Mouse (Mus musculus) heart, postnatal 10 days (tissue): ENCODE measurements at regions not wholly inside any gene's neighbourhood (a gene's known extent, or its start where the extent isn't known, plus 50 kb on each side); places are given as distances from the start of the nearest gene placed in this dataset.

Experiments
- DNase-seq, 2 experiments: peaks; one replicate each; pipeline ENCODE4 v3.0.0; 2021
- intact Hi-C: fragments of 180-260 bp; cut with DNase I; formaldehyde crosslinking; loops from one replicate; pipeline ENCODE4 v1.15.1; 2025

DNA sequence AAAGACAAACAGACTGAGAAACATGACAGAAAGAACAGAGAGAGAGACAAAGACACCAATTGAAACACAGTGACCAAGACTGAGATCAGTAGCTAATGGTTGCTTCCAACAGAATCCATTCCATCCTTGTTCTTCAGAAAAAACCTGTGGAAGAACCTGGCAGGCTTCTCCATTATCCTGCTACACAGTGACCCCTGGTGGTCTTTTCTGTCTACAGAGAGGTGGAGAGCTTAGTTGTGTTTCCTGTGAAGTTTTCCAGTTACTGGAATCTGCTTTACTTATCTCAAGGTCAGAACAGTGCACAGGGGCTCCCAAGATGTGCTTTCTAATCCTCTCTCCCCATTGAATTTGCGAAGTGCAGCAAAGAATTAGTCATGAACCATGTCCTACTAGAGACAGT lies 339.1 kb upstream of the Msl3l2 start:
- intact Hi-C loops = loop anchor here (1.0 to 5.0 kb wide), 2 partner anchors 1904 to 1955 kb away; no protein-coding TSS in a partner anchor
- peak; percentile 24 to 63 for DNase-seq

DNA sequence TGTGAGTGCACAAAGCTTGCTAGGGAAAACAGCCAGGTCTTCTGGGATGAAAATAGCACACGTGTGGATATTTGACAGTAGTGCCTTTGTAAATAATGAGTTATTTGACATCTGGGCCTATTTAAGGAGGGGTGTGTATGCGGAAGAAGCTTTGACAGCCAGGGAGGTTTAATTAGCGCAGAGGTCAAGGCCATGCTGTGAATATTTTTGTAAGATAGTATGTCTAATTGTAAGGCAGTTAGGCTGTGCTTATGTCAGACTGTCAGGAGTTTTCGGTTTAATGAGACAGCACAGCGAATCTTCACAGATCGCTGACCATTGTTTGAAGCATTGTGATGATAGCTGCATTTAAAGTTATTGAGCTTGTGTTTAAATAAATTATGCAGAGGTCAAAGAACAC lies 337.1 kb upstream of the Msl3l2 start:
- DNase-seq = no peak
- intact Hi-C loops = loop anchor here (5.0 kb wide), 1 partner anchor 1957 kb away; no protein-coding TSS in a partner anchor

DNA sequence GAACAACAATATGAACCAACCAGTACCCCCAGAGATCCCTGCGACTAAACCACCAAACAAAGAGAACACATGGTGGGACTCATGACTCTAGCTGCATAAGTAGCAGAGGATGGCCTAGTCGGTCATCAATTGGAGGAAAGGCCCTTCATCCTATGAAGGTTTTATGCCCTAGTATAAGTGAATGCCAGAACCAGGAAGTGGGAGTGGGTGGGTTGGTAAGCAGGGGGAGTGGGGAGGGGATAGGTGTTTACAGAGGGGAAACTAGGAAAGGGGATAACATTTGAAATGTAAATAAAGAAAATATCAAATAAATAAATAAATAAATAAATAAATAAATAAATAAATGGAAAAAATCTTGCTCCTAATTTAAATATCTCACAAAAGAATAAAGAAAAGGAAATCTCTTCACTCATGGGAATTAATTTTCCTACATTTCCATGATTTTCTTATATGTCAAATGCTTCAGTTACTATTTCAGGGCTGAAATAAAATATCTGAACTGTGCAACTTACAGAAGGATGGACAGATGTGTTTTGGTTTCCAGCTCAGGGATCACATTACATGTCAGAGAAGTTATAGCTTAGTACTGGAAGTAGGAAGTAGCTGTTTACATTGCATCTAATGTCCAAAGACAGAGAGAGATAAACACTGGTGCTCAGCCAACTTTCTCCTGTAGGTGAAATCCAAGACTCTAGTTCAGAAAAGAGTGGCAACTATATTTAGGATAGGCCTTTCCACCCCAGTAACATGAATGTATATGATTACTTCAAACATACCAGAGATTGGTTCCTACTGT lies 323.8 kb upstream of the Msl3l2 start:
- intact Hi-C loops = no loop called here
- no peak for DNase-seq

DNA sequence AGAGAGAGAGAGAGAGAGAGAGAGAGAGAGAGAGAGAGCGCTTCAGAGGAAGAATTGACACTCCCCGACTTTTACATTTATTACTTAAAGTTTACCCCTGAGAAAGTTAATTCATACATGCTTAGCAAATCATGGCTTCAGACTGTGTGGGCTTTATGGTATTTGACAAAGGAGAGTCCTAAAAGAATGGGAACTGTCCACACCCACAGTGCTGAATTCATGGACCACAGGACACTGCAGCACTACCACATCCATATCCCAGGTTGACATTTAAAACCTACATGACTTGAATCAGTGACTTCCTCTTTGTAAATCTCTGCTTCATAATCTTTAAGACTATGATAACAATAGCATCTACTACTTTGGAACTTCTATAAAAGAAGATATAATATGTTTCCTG lies 292.8 kb upstream of the Msl3l2 start:
- intact Hi-C loops = no loop called here
- DNase-seq = peak; percentile 8 to 30

DNA sequence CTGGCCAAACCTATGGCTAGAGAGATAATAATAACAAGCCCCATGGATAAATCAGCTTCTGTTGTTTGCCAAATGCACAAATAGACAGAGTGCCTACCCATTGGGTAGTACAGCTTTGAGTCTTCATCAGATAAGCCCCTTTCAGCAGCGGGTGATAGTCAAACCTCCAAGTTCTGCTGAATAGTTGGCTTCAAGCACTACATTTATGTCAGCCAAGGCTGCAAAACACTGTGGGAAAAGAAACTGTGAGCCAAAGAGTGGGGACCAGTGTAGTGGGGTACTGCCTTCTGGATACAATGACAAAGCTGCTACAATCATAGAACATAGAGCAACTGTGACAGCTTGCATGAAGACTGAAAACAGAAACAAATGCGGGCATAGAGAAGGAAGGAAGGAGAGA lies 255.4 kb upstream of the Msl3l2 start:
- intact Hi-C loops = no loop called here
- no peak for DNase-seq

DNA sequence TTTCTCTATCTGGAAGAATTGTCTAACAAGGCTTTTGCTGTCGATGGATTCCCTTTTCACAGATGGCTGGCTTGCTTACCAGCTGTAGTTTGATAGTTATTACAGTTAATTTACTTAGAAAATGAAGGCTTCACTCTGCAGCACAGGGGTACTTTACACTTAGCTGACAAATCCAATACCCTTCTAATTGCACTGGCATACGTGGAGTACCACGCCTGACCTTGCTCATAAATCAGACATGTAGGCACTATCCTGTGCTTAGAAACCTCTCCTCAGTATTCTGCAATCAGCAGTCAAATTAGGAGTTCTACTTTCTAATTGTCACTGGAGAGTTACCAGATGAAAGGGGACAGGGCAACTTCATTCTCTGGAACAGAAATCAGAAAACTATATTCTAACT lies 214.1 kb upstream of the Msl3l2 start:
- intact Hi-C loops = no loop called here
- DNase-seq = no peak

DNA sequence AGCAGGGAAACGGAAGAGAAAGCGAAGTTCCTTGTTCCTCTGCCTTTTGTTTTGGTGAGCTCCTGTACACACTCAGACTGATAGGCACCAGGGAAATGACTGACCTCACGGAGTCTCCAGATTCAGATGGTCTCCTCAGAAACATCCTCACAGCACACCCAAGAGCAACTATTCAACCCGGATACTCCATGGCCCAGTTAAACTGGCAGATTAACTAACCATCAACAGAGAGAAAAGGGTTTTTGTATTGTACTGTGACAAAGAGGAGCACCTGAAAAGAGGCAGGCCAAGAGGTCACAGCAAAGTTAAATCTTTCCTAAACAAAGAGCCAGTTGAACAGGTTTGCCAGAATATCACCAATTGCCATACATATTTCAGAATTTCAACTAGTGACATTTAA lies 177.6 kb upstream of the Msl3l2 start:
- intact Hi-C loops = no loop called here

DNA sequence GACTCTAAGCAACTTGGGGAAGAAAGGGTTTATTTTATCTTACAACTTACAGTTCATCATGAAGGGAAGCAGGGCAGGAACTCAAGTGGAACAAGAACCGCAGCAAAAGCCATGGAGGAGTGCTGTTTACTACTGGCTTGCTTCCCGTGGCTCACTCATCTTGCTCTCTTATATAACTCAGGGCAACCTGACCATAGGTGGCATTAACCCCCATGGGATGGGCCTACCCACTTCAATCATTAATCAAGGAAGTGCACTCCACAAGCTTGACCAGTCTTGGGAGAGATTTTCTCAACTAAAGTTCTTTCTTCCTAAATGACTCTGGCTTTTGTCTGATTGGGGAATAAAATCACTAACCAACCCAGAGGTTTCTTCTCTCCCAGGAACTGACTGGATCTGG lies 172.7 kb upstream of the Msl3l2 start:
- intact Hi-C loops = no loop called here
- no peak for DNase-seq

More for the DNA sequence above, 177.6 kb upstream of the Msl3l2 start:
- no peak for DNase-seq

DNA sequence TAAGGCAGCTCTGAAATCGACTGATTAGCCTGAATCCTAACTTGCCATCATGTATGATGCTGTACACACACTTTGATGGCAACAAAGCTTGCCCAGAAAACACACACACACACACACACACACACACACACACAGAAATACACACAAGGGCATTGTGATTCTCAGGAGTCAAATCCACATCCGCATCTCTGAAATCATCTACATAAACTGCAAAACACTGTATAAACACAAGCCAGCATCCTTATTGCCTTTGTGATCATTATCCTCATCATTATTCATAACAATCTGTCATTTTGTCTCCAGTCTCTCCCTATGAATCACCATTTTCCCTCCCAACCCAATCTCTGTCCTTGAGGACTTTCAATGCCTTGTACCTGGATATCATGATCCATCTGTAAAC lies 171.3 kb upstream of the Msl3l2 start:
- intact Hi-C loops = no loop called here
- no peak for DNase-seq

DNA sequence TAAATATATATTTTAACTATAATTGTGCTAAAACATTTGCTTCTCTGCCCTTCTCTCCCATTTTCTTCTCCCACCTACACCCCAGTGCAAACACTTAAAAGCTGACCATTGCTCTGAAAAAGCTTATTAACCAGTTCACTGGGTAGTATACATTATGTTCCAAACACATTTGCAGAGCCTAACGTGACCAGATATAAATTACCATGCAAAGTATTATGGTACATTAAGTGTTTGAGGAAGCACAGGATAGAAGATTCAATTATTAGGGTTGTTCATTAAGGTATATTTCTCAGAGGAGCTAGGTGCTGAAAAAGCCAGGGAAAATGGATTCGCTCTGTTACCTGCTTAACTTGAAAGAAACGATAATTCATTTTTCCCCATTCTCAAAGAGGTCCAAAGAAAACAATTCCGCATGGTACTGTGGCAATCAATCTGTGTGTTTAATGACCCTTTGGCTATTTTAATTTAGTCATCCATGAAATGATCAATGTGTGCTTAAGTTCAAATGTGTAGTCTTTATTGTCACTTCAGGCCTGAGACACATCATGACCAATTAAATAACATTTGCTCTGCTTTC lies 144.0 kb upstream of the Msl3l2 start:
- no peak for DNase-seq
- intact Hi-C loops = no loop called here
